Mouse (Mus musculus): ENCODE measurements at regions not wholly inside any gene's neighbourhood (a gene's known extent, or its start where the extent isn't known, plus 50 kb on each side); places are given as distances from the start of the nearest gene placed in this dataset.

DNA sequence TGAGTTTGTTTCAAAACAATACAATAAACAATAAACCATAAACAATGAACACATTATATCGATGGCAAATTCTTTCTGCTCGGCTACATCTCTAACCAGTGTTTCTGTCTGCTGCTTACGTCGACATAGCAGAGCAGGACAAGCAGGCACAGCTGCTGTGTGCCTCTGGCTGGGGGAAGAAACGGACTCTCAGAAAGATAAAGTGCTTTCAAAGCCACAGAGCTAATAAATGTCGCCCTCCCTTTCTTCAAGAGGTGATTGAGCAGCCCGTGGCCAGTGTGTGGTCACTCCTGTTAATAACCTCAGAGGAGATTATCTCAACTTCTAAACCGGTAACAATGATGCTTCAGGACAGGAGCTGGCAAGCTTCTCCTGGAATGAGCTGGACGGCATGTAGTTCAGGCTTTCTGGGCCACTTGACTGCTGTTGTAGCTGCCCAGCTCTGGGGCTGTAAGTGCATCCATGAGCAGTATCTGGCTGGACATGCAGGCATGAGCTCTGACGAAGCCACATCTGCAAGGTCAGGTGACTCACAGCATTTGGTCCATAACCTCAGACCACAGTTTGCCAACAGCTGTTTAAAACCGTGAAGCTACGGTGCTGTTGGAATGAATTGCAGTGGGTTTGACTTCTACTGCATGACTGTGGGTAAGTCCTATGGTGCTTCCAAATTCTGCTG is 55.6 kb downstream of the Evx1 start:
- Histone ChIP-seq H3K4me3 (no peak overlapping the region), H3K27ac (no peak overlapping the region), H3K9ac (no peak overlapping the region), H3K27me3 (no peaks in the 10 kb centered on the region), H3K4me2 (no peak overlapping the region), H3K4me1 (replicated peaks) (peaks cover 31% of the 10 kb centered on the region), H3K9me3 (no peaks in the 10 kb centered on the region), H3K36me3 (no peaks in the 10 kb centered on the region)
- no peak for ATAC-seq (ENCODE audit: low FRiP score)
- WGBS = 39% methylated on average over 12 of the region's 12 CpGs

DNA sequence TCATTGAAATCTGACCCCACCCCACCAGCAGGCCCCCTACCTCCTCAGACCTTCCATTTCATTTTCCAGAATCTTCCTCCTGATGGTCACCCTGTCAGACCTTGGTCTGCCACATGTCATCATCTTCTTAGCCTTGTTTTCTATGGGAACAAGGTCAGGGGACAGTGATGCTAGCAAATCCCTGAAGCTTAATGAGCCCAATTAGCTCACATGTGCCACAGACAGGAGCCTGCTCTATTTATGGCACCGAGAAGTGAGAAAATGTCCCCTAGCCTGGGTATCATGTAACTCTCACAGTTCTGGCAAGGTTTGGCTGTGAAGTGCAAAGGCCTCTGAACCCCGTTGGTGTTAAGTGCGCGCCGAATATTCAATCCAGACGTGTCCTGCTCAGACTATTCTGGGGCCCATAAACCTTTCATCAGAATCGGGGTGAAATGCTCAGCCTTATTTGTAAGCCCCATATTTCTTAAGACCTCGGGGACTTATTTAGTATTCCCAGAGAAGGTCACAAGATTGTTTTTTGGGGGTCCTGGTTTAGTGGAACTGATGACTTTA is 57.6 kb downstream of the Evx1 start:
- no peak overlapping the region for H3K9ac ChIP-seq
- H3K4me3 ChIP-seq = no peak overlapping the region
- WGBS = 89% methylated on average over 8 of the region's 8 CpGs
- no peaks in the 10 kb centered on the region for H3K9me3 ChIP-seq
- peaks cover 25% of the 10 kb centered on the region for H3K4me1 ChIP-seq (replicated peaks)
- no peaks in the 10 kb centered on the region for H3K36me3 ChIP-seq
- no peak overlapping the region for H3K27ac ChIP-seq
- ATAC-seq (ENCODE audit: low FRiP score) = no peak
- no peak overlapping the region for H3K4me2 ChIP-seq
- no peaks in the 10 kb centered on the region for H3K27me3 ChIP-seq

DNA sequence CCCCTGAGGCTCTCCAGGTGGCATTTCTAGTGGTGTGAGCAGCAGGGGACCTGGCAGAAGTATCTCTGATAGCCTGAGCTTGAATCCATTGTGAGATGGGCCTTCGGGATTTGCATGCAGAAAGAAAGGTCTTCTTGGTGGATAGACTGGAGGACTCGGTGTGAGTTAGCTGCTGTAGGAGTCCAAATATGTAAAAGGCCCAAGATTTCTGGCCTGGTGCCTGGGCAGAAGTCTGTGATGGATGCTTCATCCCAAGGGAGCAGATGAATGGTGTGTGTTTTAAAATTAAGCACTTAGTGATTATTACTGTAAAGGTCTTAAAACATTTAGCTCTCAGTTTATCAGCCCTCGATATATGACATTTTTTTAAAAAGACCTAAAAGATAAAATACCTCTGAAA is 65.8 kb downstream of the Evx1 start:
- Histone ChIP-seq H3K4me2 (no peak overlapping the region), H3K9me3 (no peaks in the 10 kb centered on the region), H3K36me3 (no peaks in the 10 kb centered on the region), H3K4me1 (replicated peaks) (no peaks in the 10 kb centered on the region), H3K9ac (no peak overlapping the region), H3K27ac (no peak overlapping the region), H3K27me3 (no peaks in the 10 kb centered on the region), H3K4me3 (no peak overlapping the region)
- 78% methylated on average over 3 of the region's 3 CpGs for WGBS
- no peak for ATAC-seq (ENCODE audit: low FRiP score)

DNA sequence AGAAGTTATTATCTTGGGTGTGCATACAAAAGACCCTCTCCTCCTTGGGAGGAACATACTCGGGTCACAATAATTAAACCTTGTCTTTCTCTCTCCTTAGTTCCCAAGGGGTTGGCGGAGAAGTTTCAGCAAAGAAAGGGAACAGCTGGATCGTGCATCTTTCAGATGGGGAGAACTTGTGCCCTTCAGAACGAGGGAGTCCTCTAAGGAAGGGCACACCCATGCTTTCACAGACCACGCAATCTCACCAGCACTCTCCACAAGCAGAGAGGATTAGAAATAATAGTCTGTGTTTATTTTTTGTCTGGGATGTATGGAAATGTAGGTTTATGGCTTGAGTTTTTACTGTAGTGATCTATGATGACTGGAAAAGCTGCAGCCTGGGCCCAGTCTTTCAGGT is 66.3 kb downstream of the Evx1 start:
- 65% methylated on average over 5 of the region's 5 CpGs for WGBS
- no peak overlapping the region for H3K4me3 ChIP-seq
- no peaks in the 10 kb centered on the region for H3K27me3 ChIP-seq
- no peaks in the 10 kb centered on the region for H3K36me3 ChIP-seq
- H3K9me3 ChIP-seq = no peaks in the 10 kb centered on the region
- H3K27ac ChIP-seq = no peak overlapping the region
- no peak overlapping the region for H3K4me2 ChIP-seq
- no peak for ATAC-seq (ENCODE audit: low FRiP score)
- H3K9ac ChIP-seq = no peak overlapping the region
- H3K4me1 ChIP-seq (replicated peaks) = no peaks in the 10 kb centered on the region

- H3K36me3 ChIP-seq = no peaks in the 10 kb centered on the region
- WGBS = 91% methylated on average over 2 of the region's 2 CpGs
- H3K9me3 ChIP-seq = no peaks in the 10 kb centered on the region
- no peak overlapping the region for H3K27ac ChIP-seq
- no peak overlapping the region for H3K4me2 ChIP-seq
- no peak for ATAC-seq (ENCODE audit: low FRiP score)
- no peak overlapping the region for H3K4me3 ChIP-seq
- H3K4me1 ChIP-seq (replicated peaks) = no peaks in the 10 kb centered on the region
- no peaks in the 10 kb centered on the region for H3K27me3 ChIP-seq
- H3K9ac ChIP-seq = no peak overlapping the region
Measured at GRCm38 (mm10) chr6:52385044-52385443, 71.7 kb downstream of the Evx1 start.

DNA sequence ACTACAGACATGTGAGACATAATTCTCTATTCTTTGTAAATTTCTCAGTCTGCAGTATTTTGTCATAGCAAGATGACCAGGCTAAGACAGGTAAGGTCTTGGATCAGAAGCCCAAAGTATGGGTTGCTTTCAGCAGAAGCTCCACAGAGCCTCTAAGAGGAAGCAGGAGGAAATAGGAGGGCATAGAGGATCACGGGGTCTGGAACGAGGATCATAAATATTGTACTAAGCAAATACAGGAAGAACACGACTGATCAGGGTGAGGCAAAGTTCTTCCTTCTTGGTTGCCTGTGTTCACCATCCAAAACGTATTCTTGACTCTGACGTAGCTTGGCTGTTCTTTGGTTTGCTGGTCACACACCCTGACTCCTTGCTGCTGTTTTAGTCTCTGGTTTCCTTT is 88.1 kb downstream of the Evx1 start:
- Histone ChIP-seq H3K4me2 (no peak overlapping the region), H3K9me3 (no peaks in the 10 kb centered on the region), H3K9ac (no peak overlapping the region), H3K27me3 (no peaks in the 10 kb centered on the region), H3K27ac (no peak overlapping the region), H3K4me3 (no peak overlapping the region), H3K4me1 (replicated peaks) (no peaks in the 10 kb centered on the region), H3K36me3 (no peaks in the 10 kb centered on the region)
- 90% methylated on average over 5 of the region's 5 CpGs for WGBS
- no peak for ATAC-seq (ENCODE audit: low FRiP score)

DNA sequence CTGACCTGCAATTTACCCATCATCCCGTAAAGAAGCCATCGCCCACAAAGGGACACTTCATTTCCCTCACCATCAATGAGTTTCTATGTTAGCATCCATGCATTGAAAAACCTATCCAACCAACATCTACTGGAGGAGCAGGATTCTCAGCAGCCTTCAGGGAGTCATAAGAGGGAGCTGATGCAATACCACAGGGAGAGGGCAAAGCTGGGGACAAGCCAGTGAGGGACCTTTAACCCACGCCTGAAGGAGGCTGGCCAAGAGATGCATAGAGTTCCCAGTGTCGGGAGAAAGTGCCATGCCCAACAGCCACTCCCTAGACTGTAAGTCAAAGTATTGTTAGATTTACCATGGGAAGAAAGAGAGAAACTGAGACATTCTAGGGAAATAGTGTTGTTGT is 96.7 kb downstream of the Evx1 start:
- Histone ChIP-seq H3K27me3 (no peaks in the 10 kb centered on the region), H3K4me3 (no peak overlapping the region), H3K4me1 (replicated peaks) (no peaks in the 10 kb centered on the region), H3K9ac (no peak overlapping the region), H3K9me3 (no peaks in the 10 kb centered on the region), H3K36me3 (no peaks in the 10 kb centered on the region), H3K27ac (no peak overlapping the region), H3K4me2 (no peak overlapping the region)
- 83% methylated on average over 4 of the region's 4 CpGs for WGBS
- ATAC-seq (ENCODE audit: low FRiP score) = no peak

- no peaks in the 10 kb centered on the region for H3K4me1 ChIP-seq (replicated peaks)
- no peaks in the 10 kb centered on the region for H3K36me3 ChIP-seq
- no peak overlapping the region for H3K9ac ChIP-seq
- H3K9me3 ChIP-seq = no peaks in the 10 kb centered on the region
- no peak overlapping the region for H3K4me3 ChIP-seq
- H3K4me2 ChIP-seq = no peak overlapping the region
- ATAC-seq (ENCODE audit: low FRiP score) = no peak
- no peak overlapping the region for H3K27ac ChIP-seq
- 88% methylated on average over 5 of the region's 5 CpGs for WGBS
- no peaks in the 10 kb centered on the region for H3K27me3 ChIP-seq
Measured at GRCm38 (mm10) chr6:52410711-52411110, 97.4 kb downstream of the Evx1 start.

DNA sequence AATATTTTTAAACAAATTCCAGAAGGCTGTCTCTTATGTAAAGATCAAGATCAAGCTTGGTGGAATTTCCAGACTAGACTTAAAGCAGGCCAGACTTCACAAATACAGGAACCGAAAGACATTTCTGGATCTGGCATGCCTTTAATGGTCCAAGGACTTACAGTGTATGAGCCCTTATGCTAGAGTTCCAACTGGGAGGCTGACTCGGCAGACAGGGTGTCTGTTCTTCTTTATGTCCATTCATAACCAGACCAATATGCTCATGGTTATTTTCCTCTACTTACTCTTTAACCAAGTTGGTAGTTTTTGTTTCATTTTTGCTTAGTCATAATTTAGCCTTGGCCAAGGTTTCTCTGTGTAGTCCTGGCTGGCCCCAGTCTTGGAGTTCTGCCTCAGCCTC is 98.0 kb downstream of the Evx1 start:
- H3K4me3 ChIP-seq = no peak overlapping the region
- H3K4me1 ChIP-seq (replicated peaks) = no peaks in the 10 kb centered on the region
- H3K9me3 ChIP-seq = no peaks in the 10 kb centered on the region
- no peak overlapping the region for H3K9ac ChIP-seq
- WGBS = 92% methylated on average over 2 of the region's 2 CpGs
- no peaks in the 10 kb centered on the region for H3K36me3 ChIP-seq
- H3K4me2 ChIP-seq = no peak overlapping the region
- ATAC-seq (ENCODE audit: low FRiP score) = no peak
- H3K27ac ChIP-seq = no peak overlapping the region
- no peaks in the 10 kb centered on the region for H3K27me3 ChIP-seq

DNA sequence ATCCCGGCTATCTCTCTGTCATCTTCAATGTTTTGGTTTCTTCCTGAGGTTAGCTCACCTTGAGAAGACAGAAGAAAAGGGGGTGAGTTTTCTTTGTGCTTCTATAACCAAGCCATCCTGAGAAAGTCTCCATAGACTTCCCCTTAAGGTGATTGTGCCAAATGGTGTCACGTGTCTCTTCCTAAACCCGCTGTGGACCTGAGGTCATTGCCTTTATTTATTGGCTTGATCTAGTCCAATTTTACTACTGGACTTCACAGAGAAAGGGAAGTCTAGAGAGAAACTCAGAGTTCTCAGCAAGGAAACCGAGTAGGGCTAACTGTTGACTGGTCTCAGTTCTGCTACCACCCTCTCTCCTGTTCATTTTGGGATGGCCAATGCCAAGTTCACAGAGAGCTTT is 100.3 kb downstream of the Evx1 start:
- H3K9ac ChIP-seq = no peak overlapping the region
- no peaks in the 10 kb centered on the region for H3K36me3 ChIP-seq
- WGBS = 97% methylated on average over 4 of the region's 4 CpGs
- ATAC-seq (ENCODE audit: low FRiP score) = no peak
- H3K4me3 ChIP-seq = no peak overlapping the region
- no peaks in the 10 kb centered on the region for H3K27me3 ChIP-seq
- H3K4me2 ChIP-seq = no peak overlapping the region
- no peaks in the 10 kb centered on the region for H3K4me1 ChIP-seq (replicated peaks)
- H3K9me3 ChIP-seq = no peaks in the 10 kb centered on the region
- no peak overlapping the region for H3K27ac ChIP-seq

GRCm38 (mm10) chr6:52415341-52415946 is 102.1 kb downstream of the Evx1 start:
- 87% methylated on average over 14 of the region's 14 CpGs for WGBS
- no peak overlapping the region for H3K4me2 ChIP-seq
- H3K27ac ChIP-seq = no peak overlapping the region
- no peaks in the 10 kb centered on the region for H3K36me3 ChIP-seq
- no peaks in the 10 kb centered on the region for H3K9me3 ChIP-seq
- H3K27me3 ChIP-seq = 0 out of 2 replicates have a peak, but pooled peaks cover 2% of the 10 kb centered on the region
- no peak overlapping the region for H3K4me3 ChIP-seq
- no peak overlapping the region for H3K9ac ChIP-seq
- H3K4me1 ChIP-seq (replicated peaks) = no peaks in the 10 kb centered on the region; the same call in 1 of the 2 replicates
- ATAC-seq (ENCODE audit: low FRiP score) = no peak

DNA sequence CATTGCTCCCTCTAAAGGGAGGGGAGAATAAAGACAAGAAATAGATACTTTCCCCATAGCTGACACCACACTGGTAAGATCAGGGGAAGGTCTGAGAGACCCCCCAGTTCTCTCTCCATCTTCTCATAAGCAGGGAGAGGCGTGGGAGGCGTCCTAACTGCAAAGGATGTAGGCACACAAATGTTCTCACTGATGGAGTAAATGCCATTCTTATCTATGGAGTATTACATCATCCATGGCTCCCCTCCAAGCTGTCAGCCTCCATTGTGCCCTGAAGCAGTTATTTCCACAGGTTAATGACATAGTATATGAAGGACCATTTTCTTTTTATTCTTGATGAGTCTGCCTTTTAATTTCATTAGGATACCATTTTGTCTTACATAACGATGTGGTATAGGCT is 103.2 kb downstream of the Evx1 start:
- 76% methylated on average over 3 of the region's 3 CpGs for WGBS
- Histone ChIP-seq H3K9ac (no peak overlapping the region), H3K4me2 (no peak overlapping the region), H3K9me3 (no peaks in the 10 kb centered on the region), H3K36me3 (no peaks in the 10 kb centered on the region), H3K27ac (no peak overlapping the region), H3K4me3 (no peak overlapping the region), H3K27me3 (0 out of 2 replicates have a peak, but pooled peaks cover 2% of the 10 kb centered on the region), H3K4me1 (replicated peaks) (no peaks in the 10 kb centered on the region; the same call in 1 of the 2 replicates)
- ATAC-seq (ENCODE audit: low FRiP score) = no peak

Measured in hindbrain, embryonic 13.5 days (tissue).